Mouse (Mus musculus) bone marrow macrophage, adult 2 months (primary cell): Measurements from ENCODE around the gene Gm9821. TPM values are rescaled to one million over a fixed set of nuclear protein-coding genes. Genes with fewer than 3 reads are reported as not detected.

ENCODE experiments used
- H3K27ac ChIP-seq: 2 replicates; pipeline ENCODE4 v1.5.1; 2012; ENCODE audit warnings: low read depth, low read length; ENCODE audit not compliant: insufficient read depth
- H3K4me1 ChIP-seq: 2 replicates; pipeline ENCODE4 v1.6.1; 2012; ENCODE audit warnings: low read length; ENCODE audit not compliant: control insufficient read depth, insufficient read depth
- H3K4me3 ChIP-seq: 2 replicates; pipeline ENCODE4 v1.5.1; 2012; ENCODE audit warnings: mild to moderate bottlenecking, low read length, moderate library complexity; ENCODE audit not compliant: insufficient read depth
- CTCF ChIP-seq: IDR thresholded peaks from 2 replicates; pipeline ENCODE4 v1.5.1; 2012; ENCODE audit warnings: low read depth, mild to moderate bottlenecking, low read length, moderate library complexity
- POLR2A ChIP-seq: IDR thresholded peaks from 2 replicates; pipeline ENCODE4 v1.6.1; 2012; ENCODE audit warnings: mild to moderate bottlenecking, low read depth, low read length, borderline replicate concordance
- polyA plus RNA-seq: library from polyadenylated mRNA; stranded (reverse); fragments of >200 nt; gene quantifications from 2 replicates; pipeline ENCODE4 v1.2.4, GENCODE M21; 2012; ENCODE audit not compliant: missing spikeins, insufficient read depth, insufficient read length

The Gm9821 gene
- polyA plus RNA-seq, 1 experiment = not detected

GRCm38 (mm10) chr2:91924726-91925125, 20.8 kb upstream of the Gm9821 start:
- TF ChIP-seq CTCF (no peak), POLR2A (no peak)

GRCm38 (mm10) chr2:91925442-91925841, 20.1 kb upstream of the Gm9821 start:
- no peak overlapping the region for H3K4me3 ChIP-seq
- no peak overlapping the region for H3K27ac ChIP-seq
- peaks cover 17% of the 10 kb centered on the region for H3K4me1 ChIP-seq
- TF ChIP-seq POLR2A (no peak), CTCF (no peak)

More at GRCm38 (mm10) chr2:91924726-91925125, 20.8 kb upstream of the Gm9821 start:
- Histone ChIP-seq H3K4me1 (peaks cover 17% of the 10 kb centered on the region), H3K4me3 (no peak overlapping the region), H3K27ac (no peak overlapping the region)

- no peak within 1 kb of the TSS for H3K27ac ChIP-seq
- TF ChIP-seq CTCF = no peak
- TF ChIP-seq POLR2A = no peak
- H3K4me1 ChIP-seq = peaks cover 17% of the 10 kb centered on the region
- H3K4me3 ChIP-seq = no peak within 1 kb of the TSS
These were observed 18.6 kb upstream of the Gm9821 start, which contains the start of gene Chrm4 for GRCm38 (mm10) chr2:91926949-91927348. Chrm4 (plus strand) TSS chr2:91927249.

- H3K4me3 ChIP-seq = no peak overlapping the region
These were observed 17.5 kb upstream of the Gm9821 start for GRCm38 (mm10) chr2:91927826-91928533.

GRCm38 (mm10) chr2:91928534-91929350, 16.8 kb upstream of the Gm9821 start:
- Histone ChIP-seq H3K4me3 (no peak overlapping the region), H3K27ac (no peak overlapping the region), H3K4me1 (peaks cover 12% of the 10 kb centered on the region)
- no peak for TF ChIP-seq CTCF
- no peak for TF ChIP-seq POLR2A

More at GRCm38 (mm10) chr2:91927826-91928533, 17.5 kb upstream of the Gm9821 start:
- Histone ChIP-seq H3K4me1 (peaks cover 17% of the 10 kb centered on the region), H3K27ac (no peak overlapping the region)
- TF ChIP-seq CTCF (peak; percentile 60), POLR2A (no peak)

GRCm38 (mm10) chr2:91929455-91929854, 16.0 kb upstream of the Gm9821 start:
- TF ChIP-seq CTCF (no peak), POLR2A (no peak)
- H3K27ac ChIP-seq = no peak overlapping the region
- H3K4me1 ChIP-seq = peaks cover 17% of the 10 kb centered on the region
- no peak overlapping the region for H3K4me3 ChIP-seq

- H3K27ac ChIP-seq = no peak overlapping the region
- TF ChIP-seq CTCF = peak; percentile 77
- no peak for TF ChIP-seq POLR2A
- no peak overlapping the region for H3K4me3 ChIP-seq
- H3K4me1 ChIP-seq = peaks cover 17% of the 10 kb centered on the region
These were observed 15.6 kb upstream of the Gm9821 start for GRCm38 (mm10) chr2:91929936-91930335.

GRCm38 (mm10) chr2:91930761-91931291, 14.7 kb upstream of the Gm9821 start:
- H3K4me1 ChIP-seq = peaks cover 14% of the 10 kb centered on the region
- H3K4me3 ChIP-seq = no peak overlapping the region
- no peak for TF ChIP-seq CTCF
- no peak for TF ChIP-seq POLR2A
- H3K27ac ChIP-seq = no peak overlapping the region

GRCm38 (mm10) chr2:91931328-91932159, 14.0 kb upstream of the Gm9821 start:
- no peak for TF ChIP-seq CTCF
- TF ChIP-seq POLR2A = no peak
- peaks cover 14% of the 10 kb centered on the region for H3K4me1 ChIP-seq
- H3K27ac ChIP-seq = no peak overlapping the region
- no peak overlapping the region for H3K4me3 ChIP-seq
